Mouse (Mus musculus) heart, adult 2 months (tissue): ENCODE data around the gene Map2k4.

Source experiments
- CTCF ChIP-seq: fragments of 200-600 bp; IDR thresholded peaks from 2 replicates; pipeline ENCODE4 v1.8.1; 2022; ENCODE audit warnings: antibody characterized with exemption, mild to moderate bottlenecking, moderate library complexity
- POLR2A ChIP-seq: fragments of 200-500 bp; IDR thresholded peaks from 2 replicates; pipeline ENCODE4 v1.6.1; 2011; ENCODE audit warnings: mild to moderate bottlenecking, low read depth, low read length, control low read depth; ENCODE audit not compliant: insufficient read depth

DNA sequence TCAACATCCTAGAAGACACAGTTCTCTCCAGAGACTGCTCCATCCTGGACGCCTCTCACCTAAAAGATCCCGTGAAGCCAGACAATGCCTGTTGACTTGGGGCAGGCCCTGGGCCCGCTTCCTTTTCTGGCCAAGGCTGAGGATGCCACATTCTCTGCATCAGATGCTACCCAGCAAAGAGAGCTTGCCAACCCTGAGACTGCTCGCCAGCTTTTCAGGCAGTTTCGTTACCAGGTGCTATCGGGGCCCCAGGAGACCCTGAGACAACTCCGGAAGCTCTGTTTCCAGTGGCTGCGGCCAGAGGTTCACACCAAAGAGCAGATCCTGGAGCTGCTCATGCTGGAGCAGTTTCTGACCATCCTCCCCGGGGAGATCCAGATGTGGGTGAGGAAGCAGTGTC lies 26.3 kb upstream of the Map2k4 start:
- TF ChIP-seq CTCF, result no peak
- no peak for TF ChIP-seq POLR2A
